Mouse (Mus musculus): ENCODE measurements at regions not wholly inside any gene's neighbourhood (a gene's known extent, or its start where the extent isn't known, plus 50 kb on each side); places are given as distances from the start of the nearest gene placed in this dataset.

GRCm38 (mm10) chr10:72573991-72574652, 80.5 kb upstream of the Zwint start:
- WGBS (ENCODE audit: insufficient replicate concordance): 84% methylated on average over 9 of the region's 9 CpGs
- Histone ChIP-seq H3K9ac (replicated peaks) (no peak overlapping the region), H3K4me2 (ENCODE audit: low read depth, low read length) (no peak overlapping the region), H3K27ac (ENCODE audit: low read depth) (no peak overlapping the region), H3K36me3 (replicated peaks; ENCODE audit: insufficient read depth, low read length) (no peaks in the 10 kb centered on the region), H3K4me3 (ENCODE audit: low read depth, low read length) (no peak overlapping the region), H3K27me3 (ENCODE audit: insufficient read depth, low read length) (no peaks in the 10 kb centered on the region), H3K4me1 (ENCODE audit: insufficient read depth) (no peaks in the 10 kb centered on the region), H3K9me3 (ENCODE audit: low read length) (no peaks in the 10 kb centered on the region)
- ATAC-seq (no peak), DNase-seq (no peak)
- TF ChIP-seq EP300 (IDR thresholded peaks at IDR 0.05; ENCODE audit: low read depth) (no peak), CTCF (IDR thresholded peaks at IDR 0.05; ENCODE audit: low read depth) (no peak)

DNA sequence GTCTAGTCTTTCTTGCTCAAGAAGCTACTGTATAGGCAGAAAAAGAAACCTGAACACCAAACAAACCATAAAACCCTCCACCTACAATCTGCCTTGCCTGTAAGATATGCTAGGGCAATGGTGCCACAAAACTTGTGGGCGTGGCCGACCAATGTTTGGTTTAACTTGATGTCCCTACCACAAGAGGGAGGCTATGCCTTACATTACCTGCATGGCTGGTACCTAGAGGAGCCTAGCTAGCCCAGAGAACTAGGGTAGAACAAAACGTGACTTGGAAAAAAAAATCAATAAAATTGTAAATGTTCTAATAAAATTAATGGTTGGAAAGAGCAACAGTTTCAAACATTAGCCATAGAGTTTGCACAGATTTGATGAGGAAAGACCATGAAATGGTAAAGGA, 76.9 kb upstream of the Zwint start:
- WGBS (ENCODE audit: insufficient replicate concordance): 74% methylated on average over 3 of the region's 3 CpGs
- H3K36me3 ChIP-seq (replicated peaks; ENCODE audit: insufficient read depth, low read length): no peaks in the 10 kb centered on the region
- H3K9ac ChIP-seq (replicated peaks): no peak overlapping the region
- no peak for ATAC-seq
- TF ChIP-seq EP300 (IDR thresholded peaks at IDR 0.05; ENCODE audit: low read depth) (no peak), CTCF (IDR thresholded peaks at IDR 0.05; ENCODE audit: low read depth) (no peak)
- no peak overlapping the region for H3K4me3 ChIP-seq (ENCODE audit: low read depth, low read length)
- no peak for DNase-seq
- H3K27ac ChIP-seq (ENCODE audit: low read depth): no peak overlapping the region
- H3K4me2 ChIP-seq (ENCODE audit: low read depth, low read length): no peak overlapping the region
- no peaks in the 10 kb centered on the region for H3K9me3 ChIP-seq (ENCODE audit: low read length)
- H3K4me1 ChIP-seq (ENCODE audit: insufficient read depth): no peaks in the 10 kb centered on the region
- H3K27me3 ChIP-seq (ENCODE audit: insufficient read depth, low read length): no peaks in the 10 kb centered on the region

- H3K36me3 ChIP-seq (replicated peaks; ENCODE audit: insufficient read depth, low read length): no peaks in the 10 kb centered on the region
- no peaks in the 10 kb centered on the region for H3K9me3 ChIP-seq (ENCODE audit: low read length)
- no peaks in the 10 kb centered on the region for H3K4me1 ChIP-seq (ENCODE audit: insufficient read depth)
- H3K27ac ChIP-seq (ENCODE audit: low read depth): no peak overlapping the region
- H3K27me3 ChIP-seq (ENCODE audit: insufficient read depth, low read length): no peaks in the 10 kb centered on the region
- ATAC-seq (no peak), DNase-seq (no peak)
- H3K4me2 ChIP-seq (ENCODE audit: low read depth, low read length): no peak overlapping the region
- no peak overlapping the region for H3K9ac ChIP-seq (replicated peaks)
- 59% methylated on average over 7 of the region's 7 CpGs for WGBS (ENCODE audit: insufficient replicate concordance)
- H3K4me3 ChIP-seq (ENCODE audit: low read depth, low read length): no peak overlapping the region
- TF ChIP-seq CTCF (IDR thresholded peaks at IDR 0.05; ENCODE audit: low read depth) (no peak), EP300 (IDR thresholded peaks at IDR 0.05; ENCODE audit: low read depth) (no peak)
Observed at GRCm38 (mm10) chr10:72578501-72578900, 76.1 kb upstream of the Zwint start.

DNA sequence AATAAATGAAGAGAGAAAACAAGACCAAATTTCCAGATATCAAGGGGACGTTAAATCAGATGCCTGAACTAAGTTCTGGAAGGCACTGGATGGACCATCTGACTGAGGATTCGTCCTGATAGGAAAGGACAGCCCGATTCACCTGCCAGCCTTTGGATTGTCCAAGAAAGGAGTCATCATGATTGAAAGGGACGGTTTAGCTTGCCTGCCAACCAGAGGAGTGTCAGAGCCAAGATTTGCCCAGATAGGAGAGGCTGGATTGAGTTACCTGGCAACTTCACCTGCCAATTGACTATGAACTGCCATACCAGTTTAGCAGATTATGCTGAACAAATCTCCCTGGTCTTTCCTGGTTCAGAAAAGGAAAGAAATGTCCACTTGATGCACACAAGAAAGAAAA, 73.3 kb upstream of the Zwint start:
- whole genome bisulfite sequencing (ENCODE audit: insufficient replicate concordance): 61% methylated on average over 4 of the region's 4 CpGs
- DNase-seq (no peak), ATAC-seq (no peak)
- TF ChIP-seq EP300 (IDR thresholded peaks at IDR 0.05; ENCODE audit: low read depth): no peak
- TF ChIP-seq CTCF (IDR thresholded peaks at IDR 0.05; ENCODE audit: low read depth): no peak
- no peak overlapping the region for H3K27ac ChIP-seq (ENCODE audit: low read depth)
- H3K9ac ChIP-seq (replicated peaks): no peak overlapping the region
- no peaks in the 10 kb centered on the region for H3K36me3 ChIP-seq (replicated peaks; ENCODE audit: insufficient read depth, low read length)
- no peak overlapping the region for H3K4me2 ChIP-seq (ENCODE audit: low read depth, low read length)
- no peaks in the 10 kb centered on the region for H3K9me3 ChIP-seq (ENCODE audit: low read length)
- H3K4me3 ChIP-seq (ENCODE audit: low read depth, low read length): no peak overlapping the region
- no peaks in the 10 kb centered on the region for H3K4me1 ChIP-seq (ENCODE audit: insufficient read depth)
- H3K27me3 ChIP-seq (ENCODE audit: insufficient read depth, low read length): no peaks in the 10 kb centered on the region

- no peaks in the 10 kb centered on the region for H3K36me3 ChIP-seq (replicated peaks; ENCODE audit: insufficient read depth, low read length)
- H3K4me2 ChIP-seq (ENCODE audit: low read depth, low read length): no peak overlapping the region
- no peak overlapping the region for H3K4me3 ChIP-seq (ENCODE audit: low read depth, low read length)
- ATAC-seq: no peak
- 80% methylated on average over 4 of the region's 4 CpGs for WGBS (ENCODE audit: insufficient replicate concordance)
- H3K27me3 ChIP-seq (ENCODE audit: insufficient read depth, low read length): no peaks in the 10 kb centered on the region
- DNase-seq: no peak
- no peaks in the 10 kb centered on the region for H3K9me3 ChIP-seq (ENCODE audit: low read length)
- no peak overlapping the region for H3K27ac ChIP-seq (ENCODE audit: low read depth)
- no peaks in the 10 kb centered on the region for H3K4me1 ChIP-seq (ENCODE audit: insufficient read depth)
- H3K9ac ChIP-seq (replicated peaks): no peak overlapping the region
- no peak for TF ChIP-seq EP300 (IDR thresholded peaks at IDR 0.05; ENCODE audit: low read depth)
- no peak for TF ChIP-seq CTCF (IDR thresholded peaks at IDR 0.05; ENCODE audit: low read depth)
Observed at GRCm38 (mm10) chr10:72588561-72588960, 66.1 kb upstream of the Zwint start.

DNA sequence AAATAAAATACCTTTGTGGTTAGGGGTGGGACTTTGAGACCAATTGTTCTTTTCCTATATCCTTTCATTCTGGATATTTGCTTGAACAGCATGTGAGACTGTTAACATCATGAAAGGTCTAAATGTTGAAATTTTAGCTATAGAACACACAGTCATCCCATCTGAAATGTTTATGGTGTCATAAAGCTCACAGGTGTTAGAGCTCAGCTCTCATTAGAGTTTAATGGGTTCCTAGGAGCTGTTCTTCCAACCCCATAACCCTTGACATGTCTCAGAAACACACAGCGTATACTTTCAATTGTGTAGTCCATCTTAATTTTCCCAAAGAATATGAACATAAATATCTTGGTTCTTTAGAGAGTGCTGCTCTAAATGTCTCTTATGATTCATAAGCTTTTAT, 61.6 kb upstream of the Zwint start:
- no peak overlapping the region for H3K4me3 ChIP-seq (ENCODE audit: low read depth, low read length)
- no peak overlapping the region for H3K4me2 ChIP-seq (ENCODE audit: low read depth, low read length)
- 97% methylated on average over 1 of the region's 1 CpGs for WGBS (ENCODE audit: insufficient replicate concordance)
- H3K36me3 ChIP-seq (replicated peaks; ENCODE audit: insufficient read depth, low read length): no peaks in the 10 kb centered on the region
- H3K4me1 ChIP-seq (ENCODE audit: insufficient read depth): no peaks in the 10 kb centered on the region
- no peak overlapping the region for H3K27ac ChIP-seq (ENCODE audit: low read depth)
- H3K27me3 ChIP-seq (ENCODE audit: insufficient read depth, low read length): no peaks in the 10 kb centered on the region
- TF ChIP-seq EP300 (IDR thresholded peaks at IDR 0.05; ENCODE audit: low read depth) (no peak), CTCF (IDR thresholded peaks at IDR 0.05; ENCODE audit: low read depth) (no peak)
- H3K9ac ChIP-seq (replicated peaks): no peak overlapping the region
- no peak for DNase-seq
- ATAC-seq: no peak
- H3K9me3 ChIP-seq (ENCODE audit: low read length): no peaks in the 10 kb centered on the region

Data from liver, postnatal 0 days (tissue).